Mouse (Mus musculus) C2C12 (cell line): ENCODE measurements around the gene Upk3a. TPM values are rescaled to one million over a fixed set of nuclear protein-coding genes. Genes with fewer than 3 reads are reported as not detected.

Experiments used
- H3K27me3 ChIP-seq: one replicate; pipeline ENCODE4 v1.6.1; 2011; ENCODE audit not compliant: control insufficient read depth, insufficient read depth, insufficient read length
- H3K36me3 ChIP-seq: one replicate; pipeline ENCODE4 v1.6.1; 2011; ENCODE audit not compliant: control insufficient read depth, insufficient read depth
- H3K4me3 ChIP-seq: one replicate; pipeline ENCODE4 v1.5.1; 2011; ENCODE audit warnings: mild to moderate bottlenecking, control low read depth; ENCODE audit not compliant: poor library complexity, insufficient read depth, severe bottlenecking
- H3K79me2 ChIP-seq: one replicate; pipeline ENCODE4 v1.6.1; 2011; ENCODE audit not compliant: control insufficient read depth, insufficient read depth
- H3K79me3 ChIP-seq: one replicate; pipeline ENCODE4 v1.6.1; 2011; ENCODE audit warnings: low read depth, control low read depth
- H3ac ChIP-seq: one replicate; pipeline ENCODE3; 2011; ENCODE audit warnings: low read depth; ENCODE audit not compliant: control insufficient read depth, insufficient read length
- CEBPB ChIP-seq: IDR thresholded peaks from one replicate; pipeline ENCODE4 v1.6.1; 2011; ENCODE audit warnings: low read depth, mild to moderate bottlenecking, control low read depth, moderate library complexity
- CTCF ChIP-seq: IDR thresholded peaks from one replicate; pipeline ENCODE4 v1.5.1; 2011; ENCODE audit not compliant: control insufficient read depth, insufficient read depth, insufficient read length
- FOSL1 ChIP-seq: IDR thresholded peaks from one replicate; pipeline ENCODE4 v1.8.0; 2011; ENCODE audit warnings: mild to moderate bottlenecking, low read length; ENCODE audit not compliant: poor library complexity, insufficient read depth, severe bottlenecking
- MAX ChIP-seq: IDR thresholded peaks from one replicate; pipeline ENCODE4 v1.6.1; 2011; ENCODE audit warnings: mild to moderate bottlenecking, control low read depth
- MYOD1 ChIP-seq: IDR thresholded peaks from one replicate; pipeline ENCODE4 v1.6.1; 2011; ENCODE audit warnings: low read depth; ENCODE audit not compliant: control insufficient read depth, insufficient read length
- MYOG ChIP-seq: IDR thresholded peaks from one replicate; pipeline ENCODE4 v1.6.1; 2011; ENCODE audit not compliant: control insufficient read depth, insufficient read length; ENCODE audit errors: extremely low read depth
- USF1 ChIP-seq: IDR thresholded peaks from one replicate; pipeline ENCODE4 v1.6.1; 2011; ENCODE audit warnings: low read depth, mild to moderate bottlenecking, control low read depth, moderate library complexity
- polyA plus RNA-seq: library from polyadenylated mRNA; unstranded; fragments of >200 nt; fragmentation: generic; extraction: Trizol; gene quantifications from one replicate; pipeline ENCODE4 v1.2.1, GENCODE M21; 2012; ENCODE audit warnings: missing spikeins

Gene Upk3a
- polyA plus RNA-seq, 1 experiment = not detected

DNA sequence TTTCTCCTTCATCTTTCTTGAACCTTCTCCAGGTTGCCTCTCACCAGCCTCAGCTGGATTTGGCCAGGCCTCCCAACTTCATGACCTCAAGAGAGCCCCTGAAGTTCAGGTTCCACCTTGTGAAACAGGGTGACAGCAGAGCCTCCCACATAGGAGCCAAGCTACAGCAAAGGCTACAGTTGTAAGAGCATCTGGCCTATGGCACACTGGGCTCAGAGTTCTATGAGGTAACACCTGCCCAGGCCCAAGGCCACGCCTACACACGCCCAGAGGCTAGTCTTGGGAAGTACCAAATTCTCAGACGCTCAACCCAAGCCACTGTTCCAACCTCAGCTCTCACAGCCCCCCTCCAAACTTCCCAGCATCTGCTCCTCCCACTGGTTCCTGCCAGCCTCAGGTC lies 34.1 kb upstream of the Upk3a start:
- Histone ChIP-seq H3K79me3 (peaks cover 11% of the 10 kb centered on the region), H3K27me3 (no peaks in the 10 kb centered on the region), H3K36me3 (no peaks in the 10 kb centered on the region), H3K79me2 (peaks cover 71% of the 10 kb centered on the region), H3ac (no peak overlapping the region), H3K4me3 (no peak overlapping the region)
- TF ChIP-seq FOSL1 = no peak
- TF ChIP-seq MAX = no peak
- no peak for TF ChIP-seq CTCF
- no peak for TF ChIP-seq USF1
- TF ChIP-seq CEBPB = no peak
- no peak for TF ChIP-seq MYOG
- no peak for TF ChIP-seq MYOD1

DNA sequence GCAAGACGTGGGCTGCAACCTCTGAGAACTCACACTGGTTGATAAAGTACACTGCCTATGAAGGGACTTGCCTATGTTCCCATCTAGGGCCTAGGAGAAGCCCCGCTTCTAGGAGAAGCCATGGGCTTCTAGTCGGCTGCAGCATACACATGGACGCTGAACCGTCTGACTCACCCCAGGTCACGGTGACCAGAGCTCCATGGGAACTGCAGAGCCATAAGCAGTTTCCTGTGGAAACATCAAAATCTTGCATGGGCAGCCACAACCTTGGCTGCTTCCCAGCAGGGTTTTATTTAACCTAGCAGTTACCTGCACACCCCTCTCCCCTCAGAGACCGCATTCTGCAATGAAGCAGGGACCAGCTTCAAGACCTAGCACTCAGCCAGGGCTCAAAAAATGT lies 33.2 kb upstream of the Upk3a start:
- H3K79me2 ChIP-seq = peaks cover 71% of the 10 kb centered on the region
- no peak for TF ChIP-seq CEBPB
- no peak overlapping the region for H3ac ChIP-seq
- no peaks in the 10 kb centered on the region for H3K27me3 ChIP-seq
- no peaks in the 10 kb centered on the region for H3K36me3 ChIP-seq
- H3K4me3 ChIP-seq = no peak overlapping the region
- peaks cover 11% of the 10 kb centered on the region for H3K79me3 ChIP-seq

DNA sequence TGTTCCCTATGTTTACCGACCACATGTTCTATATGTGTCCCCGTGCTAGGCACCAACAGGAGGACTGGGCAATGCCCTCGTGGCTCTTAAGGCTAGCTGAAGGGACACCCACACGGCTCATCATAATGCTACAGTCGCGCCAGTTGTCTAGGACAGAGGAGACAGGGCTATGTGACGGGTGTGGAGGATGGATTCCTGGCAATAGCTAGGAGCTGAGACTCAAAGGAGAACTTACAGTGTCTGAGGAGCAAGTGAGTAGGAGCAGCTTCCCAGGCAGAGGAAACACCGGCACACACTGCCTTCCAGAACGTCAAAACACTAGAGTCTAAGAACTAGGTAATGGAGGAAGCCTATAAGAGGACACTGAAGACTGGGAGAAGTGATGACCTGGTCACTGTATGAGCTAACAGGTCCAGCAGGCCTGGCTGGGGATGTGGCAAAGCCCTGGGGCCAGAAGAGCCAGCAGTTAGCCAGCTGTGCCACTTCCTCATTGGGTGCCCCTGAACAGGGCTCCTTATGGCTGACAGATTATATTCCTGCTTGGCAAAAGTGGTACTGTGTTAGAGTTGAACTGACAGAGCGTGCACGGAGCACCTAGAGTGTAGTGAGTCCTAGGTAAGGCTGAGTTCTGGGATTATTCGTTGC lies 31.3 kb upstream of the Upk3a start:
- no peak overlapping the region for H3ac ChIP-seq
- peaks cover 60% of the 10 kb centered on the region for H3K79me2 ChIP-seq
- no peaks in the 10 kb centered on the region for H3K27me3 ChIP-seq
- no peaks in the 10 kb centered on the region for H3K36me3 ChIP-seq
- TF ChIP-seq MYOD1 (no peak), CTCF (no peak), FOSL1 (no peak), MAX (no peak), USF1 (no peak), CEBPB (no peak), MYOG (no peak)
- no peak overlapping the region for H3K4me3 ChIP-seq
- peaks cover 11% of the 10 kb centered on the region for H3K79me3 ChIP-seq

DNA sequence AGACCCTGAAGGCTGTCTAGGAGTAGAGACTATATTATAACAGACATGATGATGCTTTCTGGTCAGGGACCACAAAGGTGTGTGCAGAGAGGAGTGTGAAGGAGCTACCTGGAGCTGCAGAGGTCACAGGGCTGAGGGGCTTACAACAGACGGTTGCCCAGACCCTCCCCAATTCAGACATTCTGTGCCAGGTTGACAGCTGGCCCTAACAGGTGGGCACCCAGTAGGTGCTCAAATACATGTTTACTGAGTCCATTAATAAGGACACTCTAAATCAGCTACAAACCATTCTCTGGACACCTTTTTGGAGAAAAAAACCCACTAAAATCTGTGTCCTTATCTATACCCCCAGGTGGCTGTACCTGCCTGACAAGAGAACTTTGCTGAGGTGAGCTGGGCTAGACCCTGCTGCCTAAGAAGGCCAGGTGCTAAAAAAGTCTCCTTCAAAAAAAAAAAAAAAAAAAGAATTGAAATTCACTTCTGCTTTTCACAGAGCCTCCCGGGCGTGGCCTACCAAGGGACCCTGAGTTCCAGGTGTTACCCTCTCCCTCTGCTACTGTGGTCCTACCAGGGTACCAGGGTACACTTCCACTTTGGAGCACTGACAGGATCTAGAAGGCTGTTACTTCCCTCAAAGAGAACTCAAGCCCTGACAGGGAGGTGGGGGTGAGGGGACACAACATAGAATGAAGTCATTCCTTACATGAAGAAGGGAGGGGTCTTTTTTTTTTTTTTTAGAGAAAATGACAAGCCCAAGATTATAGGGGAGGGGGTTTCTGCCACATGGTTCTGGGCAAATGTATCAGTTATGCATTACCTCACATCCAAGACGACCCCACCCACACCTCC lies 30.5 kb upstream of the Upk3a start:
- Histone ChIP-seq H3K79me2 (peaks cover 57% of the 10 kb centered on the region), H3ac (no peak overlapping the region), H3K27me3 (no peaks in the 10 kb centered on the region), H3K4me3 (peak overlapping the region; percentile 91), H3K36me3 (no peaks in the 10 kb centered on the region), H3K79me3 (peaks cover 11% of the 10 kb centered on the region)
- TF ChIP-seq CTCF = no peak
- TF ChIP-seq MYOD1 = no peak
- no peak for TF ChIP-seq MYOG
- no peak for TF ChIP-seq CEBPB
- TF ChIP-seq MAX = no peak
- no peak for TF ChIP-seq FOSL1
- TF ChIP-seq USF1 = no peak

DNA sequence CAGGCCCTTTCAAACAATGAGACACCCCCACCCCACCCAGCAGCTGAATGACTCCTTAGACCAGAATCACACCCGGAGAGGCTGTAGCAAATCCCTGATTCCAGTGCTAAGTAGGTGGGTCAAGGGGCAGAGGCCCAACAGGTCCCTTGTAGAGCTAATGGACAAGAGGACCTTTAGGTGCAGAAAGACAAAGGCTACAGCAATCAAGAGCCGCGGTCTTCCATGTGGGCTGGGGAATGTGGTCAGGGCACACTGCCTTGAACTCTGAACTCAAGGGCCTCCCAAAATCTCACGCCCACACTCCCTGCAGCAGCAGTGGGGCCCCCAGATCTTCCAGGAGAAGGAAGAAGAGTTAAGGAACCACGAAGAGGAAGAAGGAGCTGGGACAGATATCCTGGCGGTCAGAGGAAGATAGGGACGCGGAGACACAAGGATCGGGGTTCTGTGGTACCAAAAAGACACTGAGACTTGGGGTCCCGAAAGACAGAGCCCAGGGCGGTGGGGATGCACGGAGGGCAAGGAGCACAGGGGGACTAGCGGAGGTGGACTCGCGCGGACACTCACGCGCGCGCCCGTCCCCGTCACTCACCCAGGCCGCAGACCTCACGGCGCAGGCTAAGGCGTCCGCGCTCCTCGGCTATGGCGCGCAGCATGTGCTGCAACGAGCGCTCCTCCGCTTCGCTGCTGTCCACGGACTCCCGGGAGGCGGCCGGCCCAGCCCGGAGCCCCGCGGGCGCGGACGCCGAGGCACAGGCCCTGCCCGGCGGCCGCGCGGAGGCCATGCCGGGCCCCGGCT lies 29.7 kb upstream of the Upk3a start:
- no peaks in the 10 kb centered on the region for H3K27me3 ChIP-seq
- peak overlapping the region; percentile 91 for H3K4me3 ChIP-seq
- TF ChIP-seq FOSL1 = no peak
- peak; percentile 23 for TF ChIP-seq MAX
- peaks cover 49% of the 10 kb centered on the region for H3K79me2 ChIP-seq
- H3ac ChIP-seq = peak overlapping the region; percentile 91
- H3K79me3 ChIP-seq = peaks cover 11% of the 10 kb centered on the region
- H3K36me3 ChIP-seq = no peaks in the 10 kb centered on the region
